Mouse (Mus musculus) neural tube, embryonic 15.5 days (tissue): ENCODE data around the gene Cysltr1. TPM values are rescaled to one million over a fixed set of nuclear protein-coding genes. Genes with fewer than 3 reads are reported as not detected.
A peak's percentile ranks its signal among the peaks of the same experiment; 100 is the strongest.

Experiments
- ATAC-seq: fragments of 200-750 bp; cut with Nextera tagmentation; 2 replicates; pipeline ENCODE4 v1.8.0; 2017; ENCODE audit warnings: mild to moderate bottlenecking, moderate TSS enrichment, moderate library complexity; ENCODE audit not compliant: low FRiP score
- H3K27ac ChIP-seq: fragments of 300-500 bp; sonication (generic); replicated peaks from 2 replicates; pipeline ENCODE4 v1.5.1; 2015; ENCODE audit warnings: mild to moderate bottlenecking, inconsistent platforms
- H3K27me3 ChIP-seq: fragments of 300-500 bp; sonication (generic); replicated peaks from 2 replicates; pipeline ENCODE4 v1.6.1; 2015; ENCODE audit warnings: inconsistent platforms
- H3K36me3 ChIP-seq: fragments of 300-500 bp; sonication (generic); 2 replicates; pipeline ENCODE4 v1.6.1; 2015; ENCODE audit warnings: inconsistent platforms
- H3K4me1 ChIP-seq: fragments of 300-500 bp; sonication (generic); 2 replicates; pipeline ENCODE4 v1.6.1; 2015; ENCODE audit warnings: inconsistent platforms
- H3K4me2 ChIP-seq: fragments of 300-500 bp; sonication (generic); 2 replicates; pipeline ENCODE4 v1.6.1; 2015; ENCODE audit warnings: inconsistent platforms, mild to moderate bottlenecking, moderate library complexity
- H3K4me3 ChIP-seq: fragments of 300-500 bp; sonication (generic); replicated peaks from 2 replicates; pipeline ENCODE4 v1.5.1; 2015; ENCODE audit warnings: mild to moderate bottlenecking, inconsistent platforms
- H3K9ac ChIP-seq: fragments of 300-500 bp; sonication (generic); replicated peaks from 2 replicates; pipeline ENCODE4 v1.6.1; 2015; ENCODE audit warnings: mild to moderate bottlenecking, inconsistent platforms
- H3K9me3 ChIP-seq: fragments of 300-500 bp; sonication (generic); replicated peaks from 2 replicates; pipeline ENCODE4 v1.6.1; 2016; ENCODE audit warnings: inconsistent platforms
- WGBS: fragments of 180-500 bp; shearing (Covaris S2); methylation state at CpG from one replicate; pipeline ENCODE4 v1.1.7; 2015; ENCODE audit warnings: mixed read lengths; 5-methylcytosine and 5-hydroxymethylcytosine counted together
- polyA plus RNA-seq: library from polyadenylated mRNA; unstranded; fragments of >200 nt; fragmentation: Nextera tagmentation; extraction: Ambion mirVana; gene quantifications from 2 replicates; pipeline ENCODE4 v1.2.1, GENCODE M21; 2015

The Cysltr1 gene
- 0.61 and 2.2 TPM in 2 replicates for polyA plus RNA-seq

DNA sequence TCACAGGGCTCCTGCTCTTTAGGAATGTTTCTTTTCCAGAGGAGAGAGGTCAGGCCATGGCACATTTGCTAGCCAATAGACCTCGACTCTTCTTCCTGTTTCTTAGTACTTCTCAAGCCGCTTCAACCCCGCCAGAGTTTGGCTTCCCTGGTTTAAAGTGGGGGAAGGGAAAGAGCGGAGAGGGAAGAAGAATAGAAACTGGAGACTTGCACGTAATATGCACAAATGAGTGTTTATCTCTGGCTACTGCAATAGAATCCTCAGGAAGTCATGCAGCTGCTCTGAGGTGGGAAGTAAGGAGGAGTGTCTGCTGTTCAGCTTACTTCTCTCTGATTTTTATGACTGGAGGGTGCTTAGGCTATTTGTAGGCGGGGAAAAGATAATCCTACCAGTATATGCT lies at the start of gene Cysltr1:
Gene Cysltr1, minus strand, starts transcription at position 294 of the 400 bp plus-strand sequence.
- no peak for ATAC-seq
- Histone ChIP-seq H3K27ac (no peak within 1 kb of the TSS), H3K27me3 (no peaks in the 10 kb centered on the region), H3K9me3 (no peaks in the 10 kb centered on the region), H3K4me1 (no peaks in the 10 kb centered on the region), H3K4me3 (no peak within 1 kb of the TSS), H3K36me3 (no peaks in the 10 kb centered on the region), H3K4me2 (peak within 1 kb of the TSS; percentile 25), H3K9ac (no peak within 1 kb of the TSS)
- 34% methylated on average over 6 of the region's 6 CpGs for WGBS

DNA sequence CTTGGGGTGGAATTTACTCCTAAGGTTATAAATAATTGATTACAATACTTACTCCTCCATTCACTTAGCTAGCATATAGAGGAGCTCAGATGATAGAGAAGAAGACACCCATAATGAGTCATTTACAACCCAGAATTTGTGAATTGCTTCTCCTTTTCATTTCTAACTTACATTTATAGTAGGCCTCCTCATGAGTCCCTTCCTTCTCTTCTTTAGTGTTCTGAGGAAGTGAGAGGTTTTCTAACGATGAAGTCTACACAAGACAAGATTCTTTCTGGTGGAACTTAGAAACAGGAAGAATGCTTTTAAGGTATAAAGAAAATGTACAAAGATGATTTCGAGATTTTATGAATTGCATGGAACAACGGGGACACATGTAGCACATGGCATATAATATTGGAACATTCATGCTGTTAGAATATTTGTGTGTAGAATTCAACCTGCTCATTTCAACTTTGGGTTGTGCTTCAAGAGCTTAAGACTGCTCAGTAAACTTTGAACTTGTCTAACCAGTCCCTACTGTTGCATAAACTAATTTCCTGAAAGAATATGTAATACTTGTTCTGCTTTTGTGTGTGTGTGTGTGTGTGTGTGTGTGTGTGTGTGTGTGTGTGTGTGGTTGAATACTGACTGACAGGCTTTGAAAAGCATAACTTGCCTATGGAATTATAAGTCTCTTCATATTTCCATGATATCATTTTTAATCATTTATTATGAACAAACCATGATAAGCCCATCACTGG lies 31.5 kb upstream of the Cysltr1 start:
- Histone ChIP-seq H3K27me3 (no peaks in the 10 kb centered on the region), H3K36me3 (no peaks in the 10 kb centered on the region), H3K4me3 (no peak overlapping the region), H3K4me2 (no peak overlapping the region), H3K9me3 (no peaks in the 10 kb centered on the region), H3K4me1 (no peaks in the 10 kb centered on the region), H3K9ac (no peak overlapping the region), H3K27ac (no peak overlapping the region)
- WGBS = 79% methylated on average over 3 of the region's 3 CpGs
- no peak for ATAC-seq

DNA sequence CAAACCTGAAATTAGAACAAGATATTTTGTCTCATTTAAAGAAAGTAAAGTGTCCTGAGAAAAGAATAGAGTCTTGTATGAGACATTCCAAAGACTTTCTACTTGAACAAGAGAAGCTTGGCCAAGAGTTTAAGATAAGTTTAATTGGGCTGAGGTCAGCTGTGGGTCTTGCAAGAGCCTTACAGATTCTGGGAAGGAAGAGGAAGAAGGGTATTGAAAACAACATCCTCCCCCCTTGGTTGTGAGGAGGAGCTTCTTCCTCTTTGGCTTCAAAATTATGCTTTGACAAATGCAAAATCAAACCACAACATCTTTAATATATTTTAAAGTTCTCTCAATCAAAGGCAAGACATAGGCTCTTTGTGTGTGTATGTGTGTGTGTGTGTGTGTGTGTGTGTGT lies 30.1 kb upstream of the Cysltr1 start:
- no peak overlapping the region for H3K4me3 ChIP-seq
- H3K4me2 ChIP-seq = no peak overlapping the region
- no peak for ATAC-seq
- H3K27ac ChIP-seq = no peak overlapping the region
- no peaks in the 10 kb centered on the region for H3K4me1 ChIP-seq
- no peak overlapping the region for H3K9ac ChIP-seq
- H3K9me3 ChIP-seq = no peaks in the 10 kb centered on the region
- H3K36me3 ChIP-seq = no peaks in the 10 kb centered on the region
- H3K27me3 ChIP-seq = no peaks in the 10 kb centered on the region

DNA sequence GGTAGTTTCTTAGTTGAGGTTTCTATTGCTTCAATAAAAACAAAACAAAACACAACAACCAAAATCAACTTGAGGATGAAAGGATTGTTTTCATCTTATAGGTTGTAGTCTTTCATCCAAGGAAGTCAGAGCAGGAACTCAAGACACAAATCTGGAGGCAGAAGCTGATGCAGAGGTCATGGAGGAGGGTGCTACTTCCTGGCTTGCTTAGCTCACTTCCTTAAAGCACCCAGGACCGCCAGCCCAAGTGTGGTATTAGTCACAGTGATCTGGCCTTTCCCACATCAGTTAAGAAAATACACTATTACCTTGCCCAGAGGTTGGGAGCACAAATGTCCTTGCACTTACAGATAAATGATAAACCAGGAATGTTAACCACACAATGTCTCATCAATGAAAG lies 25.0 kb upstream of the Cysltr1 start:
- ATAC-seq = no peak
- Histone ChIP-seq H3K9ac (no peak overlapping the region), H3K36me3 (no peaks in the 10 kb centered on the region), H3K4me3 (no peak overlapping the region), H3K27me3 (no peaks in the 10 kb centered on the region), H3K4me1 (no peaks in the 10 kb centered on the region), H3K4me2 (no peak overlapping the region), H3K9me3 (no peaks in the 10 kb centered on the region), H3K27ac (no peak overlapping the region)
- WGBS = 83% methylated on average over 1 of the region's 1 CpGs

DNA sequence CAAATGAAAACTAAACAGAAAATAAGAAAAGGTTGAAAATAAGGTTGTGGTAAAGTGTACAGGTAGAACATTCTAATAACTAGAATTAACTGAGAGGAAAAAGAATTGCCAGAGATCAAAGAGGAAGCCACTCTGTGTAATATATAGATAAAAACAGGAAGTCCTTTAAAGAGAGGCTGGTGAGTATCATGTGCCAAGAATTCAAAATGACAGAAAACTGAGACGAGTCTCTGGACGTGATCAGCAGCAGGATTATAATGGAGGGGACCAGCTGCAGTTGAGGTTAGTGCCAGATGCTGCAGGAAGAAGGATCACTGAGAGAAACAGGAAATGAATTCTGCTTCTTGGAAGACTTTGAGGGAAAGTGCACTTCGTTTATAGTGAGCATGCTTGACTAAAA lies 20.2 kb upstream of the Cysltr1 start:
- WGBS = 66% methylated on average over 3 of the region's 3 CpGs
- Histone ChIP-seq H3K36me3 (no peaks in the 10 kb centered on the region), H3K27me3 (no peaks in the 10 kb centered on the region), H3K4me2 (no peak overlapping the region), H3K27ac (no peak overlapping the region), H3K9ac (no peak overlapping the region), H3K4me3 (no peak overlapping the region), H3K4me1 (no peaks in the 10 kb centered on the region), H3K9me3 (no peaks in the 10 kb centered on the region)
- ATAC-seq = no peak

DNA sequence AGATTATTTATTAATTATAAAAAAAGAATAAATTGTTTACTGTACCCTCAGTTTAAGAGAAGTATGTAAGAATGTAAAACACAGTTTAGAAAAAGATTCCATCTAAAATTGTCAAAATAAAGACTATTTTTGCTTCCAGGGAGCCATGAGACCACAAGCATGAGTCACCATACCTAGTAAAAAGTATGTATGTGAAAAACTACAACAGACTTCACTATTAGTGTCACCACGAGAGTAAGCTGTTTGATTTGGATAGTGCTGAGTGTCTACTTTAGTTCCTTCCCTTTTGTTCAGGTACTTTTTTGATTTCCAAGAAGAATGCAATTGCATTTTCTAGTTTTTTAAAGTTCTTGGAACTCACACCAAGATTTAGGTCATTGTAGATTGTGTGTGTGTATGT lies 19.0 kb upstream of the Cysltr1 start:
- no peaks in the 10 kb centered on the region for H3K9me3 ChIP-seq
- no peak for ATAC-seq
- H3K4me2 ChIP-seq = no peak overlapping the region
- no peak overlapping the region for H3K4me3 ChIP-seq
- H3K4me1 ChIP-seq = no peaks in the 10 kb centered on the region
- no peak overlapping the region for H3K9ac ChIP-seq
- no peak overlapping the region for H3K27ac ChIP-seq
- no peaks in the 10 kb centered on the region for H3K27me3 ChIP-seq
- 82% methylated on average over 1 of the region's 1 CpGs for WGBS
- no peaks in the 10 kb centered on the region for H3K36me3 ChIP-seq

DNA sequence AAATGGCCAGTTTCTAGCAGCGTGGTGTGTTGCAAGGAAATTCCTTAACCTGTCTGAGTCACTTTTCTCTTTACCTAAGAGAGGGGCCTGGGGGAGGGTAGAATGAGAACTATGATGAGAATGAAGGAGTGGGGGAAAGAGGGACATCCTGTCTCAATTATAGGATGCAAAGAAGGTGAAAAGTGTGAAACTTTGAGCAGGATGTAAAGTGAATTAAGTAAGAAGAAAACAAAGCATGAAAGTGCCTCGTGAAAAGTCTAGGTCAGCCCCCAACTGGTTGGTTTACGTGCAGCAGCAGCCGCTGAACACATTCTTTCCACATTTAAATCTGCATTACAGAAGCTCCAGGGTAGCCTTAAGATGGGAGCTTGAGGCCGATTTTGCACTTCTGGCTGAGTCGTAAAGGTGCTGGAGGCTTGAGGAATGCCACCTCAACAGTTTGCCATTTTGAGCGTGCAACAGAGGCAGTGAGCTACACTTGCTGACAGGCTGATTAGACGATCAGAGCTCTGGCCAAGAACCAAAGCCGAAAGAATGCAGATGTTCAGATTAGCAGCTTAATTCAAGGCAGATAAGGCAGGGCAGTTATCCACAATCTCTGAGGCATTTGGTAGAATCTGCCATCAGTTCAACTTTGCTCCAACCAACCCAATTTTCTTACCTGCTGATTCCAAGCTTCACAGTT lies 763 bp downstream of the Cysltr1 start:
- ATAC-seq = no peak
- H3K36me3 ChIP-seq = no peaks in the 10 kb centered on the region
- no peak overlapping the region for H3K27ac ChIP-seq
- H3K27me3 ChIP-seq = no peaks in the 10 kb centered on the region
- H3K4me2 ChIP-seq = peak overlapping the region; percentile 25
- no peaks in the 10 kb centered on the region for H3K4me1 ChIP-seq
- no peak overlapping the region for H3K9ac ChIP-seq
- 24% methylated on average over 9 of the region's 9 CpGs for whole genome bisulfite sequencing
- no peak overlapping the region for H3K4me3 ChIP-seq
- H3K9me3 ChIP-seq = no peaks in the 10 kb centered on the region

DNA sequence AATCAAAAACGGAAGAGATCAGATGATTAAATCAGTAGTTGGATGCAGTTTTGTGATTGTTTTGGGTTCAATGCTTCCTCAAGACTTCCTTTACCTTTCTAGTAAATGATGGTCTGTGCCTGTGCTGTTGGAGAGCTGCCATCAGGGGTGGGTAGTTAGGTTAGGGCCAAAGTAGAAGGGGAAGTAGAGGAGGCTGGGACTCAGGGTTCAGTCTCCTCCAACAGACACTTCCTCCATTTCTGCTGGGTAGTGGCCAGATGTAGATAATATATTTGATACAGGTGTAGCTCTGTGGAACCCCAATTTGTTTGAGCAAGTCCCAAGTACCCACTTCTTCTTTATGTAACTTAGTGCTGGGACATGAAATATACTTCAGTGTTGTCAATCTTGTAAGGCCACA lies 7.6 kb downstream of the Cysltr1 start:
- H3K9ac ChIP-seq = no peak overlapping the region
- H3K27me3 ChIP-seq = no peaks in the 10 kb centered on the region
- no peak overlapping the region for H3K27ac ChIP-seq
- no peak overlapping the region for H3K4me2 ChIP-seq
- ATAC-seq = no peak
- no peaks in the 10 kb centered on the region for H3K36me3 ChIP-seq
- WGBS = 88% methylated on average over 1 of the region's 1 CpGs
- no peaks in the 10 kb centered on the region for H3K9me3 ChIP-seq
- no peak overlapping the region for H3K4me3 ChIP-seq
- H3K4me1 ChIP-seq = no peaks in the 10 kb centered on the region

DNA sequence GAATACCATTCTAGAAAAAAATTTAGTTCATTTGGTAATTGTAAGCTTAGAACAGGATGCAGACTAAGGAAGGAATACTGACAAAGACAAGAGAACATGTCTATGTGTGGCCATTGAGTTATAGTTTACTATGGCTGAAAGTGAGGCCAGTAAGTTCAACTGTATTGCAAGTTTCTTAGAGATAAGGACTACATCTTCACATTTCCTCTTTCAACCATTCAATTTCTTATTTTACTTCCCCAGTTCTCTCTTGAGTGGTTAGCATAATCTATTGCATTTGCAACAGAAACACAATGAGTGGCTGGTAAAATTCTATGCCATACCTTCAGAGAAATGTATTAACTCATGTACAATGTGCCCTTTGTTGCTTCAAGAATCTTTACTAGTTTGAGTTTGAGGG lies 9.6 kb downstream of the Cysltr1 start:
- Histone ChIP-seq H3K36me3 (no peaks in the 10 kb centered on the region), H3K27me3 (no peaks in the 10 kb centered on the region), H3K4me2 (no peak overlapping the region), H3K27ac (no peak overlapping the region), H3K4me3 (no peak overlapping the region), H3K4me1 (no peaks in the 10 kb centered on the region), H3K9me3 (no peaks in the 10 kb centered on the region), H3K9ac (no peak overlapping the region)
- ATAC-seq = no peak

DNA sequence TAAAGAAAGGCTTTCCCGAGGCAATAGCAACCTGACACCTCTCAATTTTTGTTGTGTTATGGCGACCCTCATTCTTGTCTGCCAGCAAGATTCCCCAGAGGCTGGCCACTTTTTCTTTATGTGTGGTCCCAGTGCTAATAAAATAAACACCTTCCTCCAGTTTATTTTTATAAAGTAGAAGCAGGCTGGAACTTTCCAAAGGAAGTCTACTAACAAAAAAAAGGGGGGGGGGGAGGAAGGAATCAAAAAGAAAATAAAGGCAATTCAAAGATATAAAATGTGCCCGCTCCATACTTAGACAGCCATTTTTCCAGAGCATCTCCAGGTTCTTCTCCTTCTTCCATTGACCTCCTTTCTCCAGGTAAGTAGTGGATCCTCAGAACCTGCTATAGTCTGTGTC lies 20.6 kb downstream of the Cysltr1 start, which contains the start of gene Gm5127:
Gene Gm5127, plus strand, starts transcription at position 301 of the 400 bp plus-strand sequence.
- no peak within 1 kb of the TSS for H3K4me3 ChIP-seq
- ATAC-seq = no peak

DNA sequence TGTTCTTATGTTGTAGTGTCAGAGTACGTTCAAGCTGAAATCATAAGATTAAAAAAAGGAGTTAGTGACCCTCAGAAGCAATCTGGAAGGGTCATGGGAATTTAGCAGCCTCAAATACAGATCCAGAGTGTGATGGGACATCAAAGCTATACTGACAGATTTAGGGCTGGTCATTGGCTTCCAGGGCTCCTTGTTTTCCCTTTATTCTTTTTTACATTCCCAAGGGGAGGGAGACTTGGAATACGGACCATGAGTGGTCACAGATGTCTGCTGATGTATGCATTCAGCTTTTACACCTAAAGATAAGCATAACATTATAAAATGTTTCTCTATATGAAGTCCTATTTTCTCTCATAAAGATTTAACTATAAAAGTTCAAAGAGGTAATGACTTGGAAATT lies 21.3 kb downstream of the Cysltr1 start:
- H3K27ac ChIP-seq = no peak overlapping the region
- no peak overlapping the region for H3K4me2 ChIP-seq
- 39% methylated on average over 2 of the region's 2 CpGs for WGBS
- no peak for ATAC-seq
- no peaks in the 10 kb centered on the region for H3K36me3 ChIP-seq
- H3K4me3 ChIP-seq = no peak overlapping the region
- H3K9ac ChIP-seq = no peak overlapping the region
- H3K4me1 ChIP-seq = no peaks in the 10 kb centered on the region
- no peaks in the 10 kb centered on the region for H3K9me3 ChIP-seq
- H3K27me3 ChIP-seq = no peaks in the 10 kb centered on the region

More for the DNA sequence above, 20.6 kb downstream of the Cysltr1 start, which contains the start of gene Gm5127:
- H3K4me2 ChIP-seq = no peak within 1 kb of the TSS
- H3K36me3 ChIP-seq = no peaks in the 10 kb centered on the region
- no peak within 1 kb of the TSS for H3K9ac ChIP-seq
- WGBS = 57% methylated on average over 3 of the region's 3 CpGs
- H3K9me3 ChIP-seq = no peaks in the 10 kb centered on the region
- H3K27me3 ChIP-seq = no peaks in the 10 kb centered on the region
- no peak within 1 kb of the TSS for H3K27ac ChIP-seq
- H3K4me1 ChIP-seq = no peaks in the 10 kb centered on the region

DNA sequence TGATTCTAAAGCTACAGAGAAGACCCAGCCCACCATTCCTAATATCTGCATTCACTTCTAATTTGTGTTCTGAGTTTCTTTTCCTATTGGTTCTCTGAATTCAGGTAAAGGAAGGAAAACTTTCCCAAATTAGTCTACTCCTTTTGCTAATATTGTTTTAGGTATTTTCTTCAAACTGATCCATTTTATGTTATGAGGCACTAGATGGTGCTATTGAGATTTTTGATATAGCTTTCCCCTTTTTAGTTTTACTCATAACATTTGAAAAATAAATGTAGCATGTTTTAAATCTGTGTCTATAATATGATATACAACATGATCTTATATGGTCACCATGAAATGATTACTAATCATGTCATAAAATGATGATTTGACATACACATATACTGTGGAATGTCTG lies 23.1 kb downstream of the Cysltr1 start:
- no peaks in the 10 kb centered on the region for H3K36me3 ChIP-seq
- no peak overlapping the region for H3K4me3 ChIP-seq
- no peak overlapping the region for H3K9ac ChIP-seq
- H3K27ac ChIP-seq = no peak overlapping the region
- H3K4me2 ChIP-seq = no peak overlapping the region
- no peaks in the 10 kb centered on the region for H3K27me3 ChIP-seq
- no peaks in the 10 kb centered on the region for H3K9me3 ChIP-seq
- no peaks in the 10 kb centered on the region for H3K4me1 ChIP-seq
- ATAC-seq = no peak
